In genomic region chr16:57120913-57121815, GRCm38 (mm10) we compare ENCODE assay signal across 8 mouse cellular contexts. TPM values are rescaled to one million over a fixed set of nuclear protein-coding genes. Genes with fewer than 3 reads are reported as not detected.
DNase-seq lines count a peak whose midpoint lies in the region; ATAC-seq and TF ChIP-seq lines count a peak whose summit lies in the region.

Tomm70a (plus strand) TSS chr16:57121703.

- 0% methylated on average over 37 of the region's 37 CpGs for WGBS in forebrain, embryonic 16.5 days
- under 1% methylated on average over 36 of the region's 37 CpGs for WGBS in lung, embryonic 14.5 days
- under 1% methylated on average over 37 of the region's 37 CpGs for WGBS in olfactory bulb, adult 2 months
- WGBS in thymus, adult 2 months = under 1% methylated on average over 37 of the region's 37 CpGs

- peak; percentile 96 for ATAC-seq in G1E (ENCODE audit: extremely low read depth, insufficient number of reproducible peaks, low FRiP score, poor library complexity, severe bottlenecking)
- ATAC-seq in forebrain, embryonic 16.5 days = peak; percentile 99
- peak; percentile 99 for ATAC-seq in lung, embryonic 14.5 days (ENCODE audit: insufficient read depth)

- H3K4me1 ChIP-seq in G1E (ENCODE audit: insufficient read depth, low read depth, low read length) = peaks cover 28% of the 10 kb centered on the region
- peaks cover 21% of the 10 kb centered on the region for H3K4me1 ChIP-seq in forebrain, embryonic 16.5 days (replicated peaks; ENCODE audit: control insufficient read depth, insufficient read depth, low read length)
- H3K4me1 ChIP-seq in lung, embryonic 14.5 days (ENCODE audit: insufficient read depth) = peaks cover 8% of the 10 kb centered on the region; the same call in 1 of the 2 replicates
- no peaks in the 10 kb centered on the region; the same call in 1 of the 2 replicates for H3K4me1 ChIP-seq in olfactory bulb, adult 2 months (ENCODE audit: control insufficient read depth, insufficient read depth, low read length)
- H3K4me1 ChIP-seq in thymus, adult 2 months (replicated peaks; ENCODE audit: control insufficient read depth, insufficient read depth, low read length) = no peaks in the 10 kb centered on the region

- H3K36me3 ChIP-seq in G1E (replicated peaks) = peaks cover 13% of the 10 kb centered on the region
- no peaks in the 10 kb centered on the region for H3K36me3 ChIP-seq in forebrain, embryonic 16.5 days (ENCODE audit: control insufficient read depth, insufficient read depth)
- no peaks in the 10 kb centered on the region for H3K36me3 ChIP-seq in lung, embryonic 14.5 days (ENCODE audit: insufficient read depth)
- H3K36me3 ChIP-seq in thymus, adult 2 months (ENCODE audit: control insufficient read depth, insufficient read depth, low read length) = no peaks in the 10 kb centered on the region

- H3K27me3 ChIP-seq in G1E (ENCODE audit: insufficient read depth, low read length) = 0 out of 2 replicates have a peak, but pooled peaks cover 3% of the 10 kb centered on the region
- H3K27me3 ChIP-seq in forebrain, embryonic 16.5 days (replicated peaks; ENCODE audit: control insufficient read depth, insufficient read depth, low read length) = 0 out of 2 replicates have a peak, but pooled peaks cover 5% of the 10 kb centered on the region
- no peaks in the 10 kb centered on the region for H3K27me3 ChIP-seq in lung, embryonic 14.5 days (ENCODE audit: insufficient read depth, low read length)
- H3K27me3 ChIP-seq in thymus, adult 2 months (ENCODE audit: control insufficient read depth, insufficient read depth, low read length) = peaks cover 2% of the 10 kb centered on the region; the same call in 1 of the 2 replicates

- peak; percentile 90 for DNase-seq in G1E (ENCODE audit: low spot score)
- peak; percentile 95 to 96 for DNase-seq in cerebellum, adult 18-20 months
- DNase-seq in heart, postnatal 36 days = peak; percentile 90 to 96
- DNase-seq in layer of hippocampus, adult 2 months (ENCODE audit: low spot score in 2 of 2) = peak; percentile 93 to 96
- peak; percentile 95 for DNase-seq in lung, embryonic 14.5 days
- peak; percentile 93 for DNase-seq in thymus, adult 2 months

- peak within 1 kb of the TSS; percentile 94 for H3K9ac ChIP-seq in forebrain, embryonic 16.5 days (replicated peaks; ENCODE audit: low read depth, low read length)
- peak within 1 kb of the TSS; percentile 96 for H3K9ac ChIP-seq in lung, embryonic 14.5 days

- intact Hi-C loops in heart, postnatal 36 days (cut with DNase I) = loop anchor here (2.0 to 5.0 kb wide), 2 partner anchors 46 to 404 kb away; partner anchors contain the start of genes Nit2 and Tfg

- peak within 1 kb of the TSS; percentile 76 for H3K4me3 ChIP-seq in G1E (ENCODE audit: low read depth, low read length)
- peak within 1 kb of the TSS; percentile 100 for H3K4me3 ChIP-seq in forebrain, embryonic 16.5 days (replicated peaks; ENCODE audit: low read length)
- H3K4me3 ChIP-seq in layer of hippocampus, adult 2 months = peak within 1 kb of the TSS; percentile 68
- peak within 1 kb of the TSS; percentile 99 for H3K4me3 ChIP-seq in lung, embryonic 14.5 days (ENCODE audit: low read depth, low read length)
- peak within 1 kb of the TSS; percentile 86 for H3K4me3 ChIP-seq in olfactory bulb, adult 2 months (ENCODE audit: insufficient read depth, low read depth, low read length)
- peak within 1 kb of the TSS; percentile 94 for H3K4me3 ChIP-seq in thymus, adult 2 months (ENCODE audit: control insufficient read depth, insufficient read depth, low read length)

- H3K27ac ChIP-seq in forebrain, embryonic 16.5 days (ENCODE audit: low read length) = peak within 1 kb of the TSS; percentile 96
- H3K27ac ChIP-seq in layer of hippocampus, adult 2 months = peak within 1 kb of the TSS; percentile 99
- peak within 1 kb of the TSS; percentile 94 for H3K27ac ChIP-seq in lung, embryonic 14.5 days (ENCODE audit: low read depth)
- peak within 1 kb of the TSS; percentile 99 for H3K27ac ChIP-seq in olfactory bulb, adult 2 months (ENCODE audit: insufficient read depth, low read depth, low read length)
- H3K27ac ChIP-seq in thymus, adult 2 months (ENCODE audit: control insufficient read depth, insufficient read depth, low read length) = peak within 1 kb of the TSS; percentile 62

- no peak for TF ChIP-seq CTCF in G1E (IDR thresholded peaks at IDR 0.05; ENCODE audit: low read depth, low read length)
- no peak for TF ChIP-seq CTCF in layer of hippocampus, adult 2 months (conservative IDR thresholded peaks at IDR 0.05)
- TF ChIP-seq CTCF in lung, embryonic 14.5 days (IDR thresholded peaks at IDR 0.05; ENCODE audit: low read depth) = no peak
- no peak for TF ChIP-seq CTCF in olfactory bulb, adult 2 months (IDR thresholded peaks at IDR 0.05; ENCODE audit: insufficient read depth, low read depth, low read length)
- TF ChIP-seq CTCF in thymus, adult 2 months (IDR thresholded peaks at IDR 0.05; ENCODE audit: borderline replicate concordance, control insufficient read depth, extremely low read depth, insufficient read depth, low read length, poor library complexity) = no peak

- no peaks in the 10 kb centered on the region for H3K9me3 ChIP-seq in G1E (replicated peaks)
- no peaks in the 10 kb centered on the region for H3K9me3 ChIP-seq in forebrain, embryonic 16.5 days (ENCODE audit: control insufficient read depth, low read length)
- no peaks in the 10 kb centered on the region for H3K9me3 ChIP-seq in lung, embryonic 14.5 days (ENCODE audit: low read depth, low read length)

- peak within 1 kb of the TSS; percentile 69 for H3K4me2 ChIP-seq in forebrain, embryonic 16.5 days (ENCODE audit: low read length)
- peak within 1 kb of the TSS; percentile 75 for H3K4me2 ChIP-seq in lung, embryonic 14.5 days

- TF ChIP-seq POLR2A in olfactory bulb, adult 2 months (IDR thresholded peaks at IDR 0.05; ENCODE audit: insufficient read depth, low read depth, low read length) = peak; percentile 43; the same call in 1 of the 2 replicates
- TF ChIP-seq POLR2A in thymus, adult 2 months (IDR thresholded peaks at IDR 0.05; ENCODE audit: control insufficient read depth, extremely low read depth, insufficient read depth, low read length, poor library complexity) = peak; percentile 72

RNA-seq across cellular contexts. Expression of gene Tomm70a, which starts in this region (rescaled TPM):
- total RNA-seq in G1E (2014; fragmentation: Nextera tagmentation) = 147 and 167 TPM in 2 replicates
- total RNA-seq in G1E (2017) = 78.4 and 91.1 TPM in 2 replicates
- 66.0 and 85.7 TPM in 2 replicates for polyA plus RNA-seq in G1E (2012)
- polyA plus RNA-seq in forebrain, embryonic 16.5 days (2015; fragmentation: Nextera tagmentation; extraction: Ambion mirVana) = 56.8 and 58.3 TPM in 2 replicates
- 10 to 100 TPM; 41.2 to 41.3 TPM for total RNA-seq in heart, postnatal 36 days (2021)
- 10 to 100 TPM; 93.9 to 98.1 TPM for total RNA-seq in layer of hippocampus, adult 2 months (2021)
- polyA plus RNA-seq in lung, embryonic 14.5 days (2014; fragmentation: Nextera tagmentation; extraction: Ambion mirVana) = 57.3 and 62.0 TPM in 2 replicates
- polyA plus RNA-seq in olfactory bulb, adult 2 months (2012; ENCODE audit: insufficient read depth, insufficient read length, low replicate concordance, missing spikeins) = 102 TPM in 1 of 2 replicates, not detected in the other
- 14.7 and 16.6 TPM in 2 replicates for polyA plus RNA-seq in thymus, adult 2 months (2012; rRNA removed)

Comparison
In these comparisons a context has a peak if more than half of its experiments do, and no peak if none do; other contexts are left out.
1. Peak in every context shown above with its lines: DNase-seq, ATAC-seq, H3K4me3 ChIP-seq and H3K27ac ChIP-seq.